Mouse (Mus musculus) forebrain, embryonic 15.5 days (tissue): ENCODE measurements at regions not wholly inside any gene's neighbourhood (a gene's known extent, or its start where the extent isn't known, plus 50 kb on each side); places are given as distances from the start of the nearest gene placed in this dataset.
A peak's percentile ranks its signal among the peaks of the same experiment; 100 is the strongest.

ENCODE experiments used
- ATAC-seq: fragments of 200-750 bp; cut with Nextera tagmentation; replicated peaks from 2 replicates; pipeline ENCODE4 v1.8.0; 2017; ENCODE audit warnings: mild to moderate bottlenecking, moderate TSS enrichment, moderate library complexity
- H3K27ac ChIP-seq: fragments of 300-500 bp; sonication (generic); replicated peaks from 2 replicates; pipeline ENCODE4 v1.5.1; 2015; ENCODE audit warnings: mild to moderate bottlenecking, inconsistent platforms
- H3K27me3 ChIP-seq: fragments of 300-500 bp; sonication (generic); 2 replicates; pipeline ENCODE4 v1.6.1; 2015; ENCODE audit warnings: inconsistent platforms
- H3K36me3 ChIP-seq: fragments of 300-500 bp; sonication (generic); 2 replicates; pipeline ENCODE4 v1.6.1; 2015; ENCODE audit warnings: mild to moderate bottlenecking, inconsistent platforms
- H3K4me1 ChIP-seq: fragments of 300-500 bp; sonication (generic); 2 replicates; pipeline ENCODE4 v1.6.1; 2015; ENCODE audit warnings: inconsistent platforms
- H3K4me2 ChIP-seq: fragments of 300-500 bp; sonication (generic); replicated peaks from 2 replicates; pipeline ENCODE4 v1.6.1; 2015; ENCODE audit warnings: mild to moderate bottlenecking, inconsistent platforms
- H3K4me3 ChIP-seq: fragments of 300-500 bp; sonication (generic); 2 replicates; pipeline ENCODE4 v1.5.1; 2015; ENCODE audit warnings: mild to moderate bottlenecking, inconsistent platforms
- H3K9ac ChIP-seq: fragments of 300-500 bp; sonication (generic); replicated peaks from 2 replicates; pipeline ENCODE4 v1.6.1; 2015; ENCODE audit warnings: mild to moderate bottlenecking, inconsistent platforms
- H3K9me3 ChIP-seq: fragments of 300-500 bp; sonication (generic); 2 replicates; pipeline ENCODE4 v1.6.1; 2016; ENCODE audit warnings: inconsistent platforms
- WGBS: fragments of 180-500 bp; shearing (Covaris S2); methylation state at CpG from one replicate; pipeline ENCODE4 v1.1.7; 2015; ENCODE audit warnings: mixed read lengths; 5-methylcytosine and 5-hydroxymethylcytosine counted together

- Histone ChIP-seq H3K9me3 (no peaks in the 10 kb centered on the region), H3K9ac (no peak overlapping the region), H3K4me3 (no peak overlapping the region), H3K4me2 (no peak overlapping the region), H3K27me3 (no peaks in the 10 kb centered on the region), H3K4me1 (no peaks in the 10 kb centered on the region), H3K27ac (no peak overlapping the region), H3K36me3 (no peaks in the 10 kb centered on the region)
- no peak for ATAC-seq
- 74% methylated on average over 5 of the region's 5 CpGs for WGBS
Observed at GRCm38 (mm10) chr16:93431316-93431715, 172.5 kb downstream of the Setd4 start.

- H3K4me1 ChIP-seq = no peaks in the 10 kb centered on the region
- no peaks in the 10 kb centered on the region for H3K27me3 ChIP-seq
- no peak overlapping the region for H3K27ac ChIP-seq
- 79% methylated on average over 8 of the region's 8 CpGs for WGBS
- H3K9ac ChIP-seq = no peak overlapping the region
- H3K4me2 ChIP-seq = no peak overlapping the region
- H3K36me3 ChIP-seq = no peaks in the 10 kb centered on the region
- no peak overlapping the region for H3K4me3 ChIP-seq
- H3K9me3 ChIP-seq = no peaks in the 10 kb centered on the region
- ATAC-seq = no peak
Observed at GRCm38 (mm10) chr16:93429324-93429781, 174.5 kb downstream of the Setd4 start.

- Histone ChIP-seq H3K4me2 (no peak overlapping the region), H3K27me3 (no peaks in the 10 kb centered on the region), H3K27ac (no peak overlapping the region), H3K9ac (no peak overlapping the region), H3K36me3 (no peaks in the 10 kb centered on the region), H3K4me3 (no peak overlapping the region), H3K9me3 (no peaks in the 10 kb centered on the region), H3K4me1 (peaks cover 7% of the 10 kb centered on the region)
- 85% methylated on average over 4 of the region's 4 CpGs for WGBS
- ATAC-seq = no peak
Observed at GRCm38 (mm10) chr16:93427264-93427663, 176.6 kb downstream of the Setd4 start.

GRCm38 (mm10) chr16:93425731-93426130 is 178.1 kb downstream of the Setd4 start:
- Histone ChIP-seq H3K9ac (no peak overlapping the region), H3K27ac (no peak overlapping the region), H3K4me3 (no peak overlapping the region), H3K27me3 (no peaks in the 10 kb centered on the region), H3K36me3 (no peaks in the 10 kb centered on the region), H3K9me3 (no peaks in the 10 kb centered on the region), H3K4me2 (no peak overlapping the region), H3K4me1 (peaks cover 7% of the 10 kb centered on the region)
- 90% methylated on average over 6 of the region's 6 CpGs for WGBS
- ATAC-seq = no peak

- Histone ChIP-seq H3K27me3 (no peaks in the 10 kb centered on the region), H3K4me3 (no peak overlapping the region; the same call in 1 of the 2 replicates), H3K36me3 (no peaks in the 10 kb centered on the region), H3K4me2 (peak overlapping the region; percentile 24), H3K27ac (no peak overlapping the region), H3K4me1 (peaks cover 7% of the 10 kb centered on the region), H3K9ac (no peak overlapping the region), H3K9me3 (no peaks in the 10 kb centered on the region)
- 20% methylated on average over 13 of the region's 13 CpGs for WGBS
- ATAC-seq = no peak; the same call in 1 of the 2 replicates
Observed at GRCm38 (mm10) chr16:93423174-93423573, 180.7 kb downstream of the Setd4 start.

GRCm38 (mm10) chr16:93422221-93422620 is 181.6 kb downstream of the Setd4 start:
- Histone ChIP-seq H3K9me3 (no peaks in the 10 kb centered on the region), H3K4me3 (no peak overlapping the region), H3K27ac (no peak overlapping the region), H3K4me2 (no peak overlapping the region), H3K36me3 (no peaks in the 10 kb centered on the region), H3K9ac (no peak overlapping the region), H3K4me1 (peaks cover 7% of the 10 kb centered on the region), H3K27me3 (no peaks in the 10 kb centered on the region)
- ATAC-seq = no peak
- 84% methylated on average over 13 of the region's 13 CpGs for WGBS

- WGBS = 84% methylated on average over 8 of the region's 8 CpGs
- no peak for ATAC-seq
Observed at GRCm38 (mm10) chr16:93418246-93418645, 185.6 kb downstream of the Setd4 start.

GRCm38 (mm10) chr16:93417831-93418230 is 186.0 kb downstream of the Setd4 start:
- H3K4me1 ChIP-seq = peaks cover 2% of the 10 kb centered on the region
- no peak overlapping the region for H3K27ac ChIP-seq
- H3K9me3 ChIP-seq = no peaks in the 10 kb centered on the region
- H3K27me3 ChIP-seq = no peaks in the 10 kb centered on the region
- no peak for ATAC-seq
- no peak overlapping the region for H3K4me2 ChIP-seq
- 92% methylated on average over 8 of the region's 8 CpGs for WGBS
- no peak overlapping the region for H3K4me3 ChIP-seq
- H3K9ac ChIP-seq = no peak overlapping the region
- H3K36me3 ChIP-seq = no peaks in the 10 kb centered on the region

More at GRCm38 (mm10) chr16:93418246-93418645, 185.6 kb downstream of the Setd4 start:
- Histone ChIP-seq H3K4me2 (no peak overlapping the region), H3K36me3 (no peaks in the 10 kb centered on the region), H3K9ac (no peak overlapping the region), H3K27me3 (no peaks in the 10 kb centered on the region), H3K27ac (no peak overlapping the region), H3K4me1 (peaks cover 6% of the 10 kb centered on the region), H3K4me3 (no peak overlapping the region), H3K9me3 (no peaks in the 10 kb centered on the region)

- no peak overlapping the region for H3K4me3 ChIP-seq
- no peak overlapping the region for H3K27ac ChIP-seq
- 70% methylated on average over 16 of the region's 16 CpGs for WGBS
- no peaks in the 10 kb centered on the region for H3K36me3 ChIP-seq
- H3K27me3 ChIP-seq = no peaks in the 10 kb centered on the region
- no peaks in the 10 kb centered on the region for H3K9me3 ChIP-seq
- no peak for ATAC-seq
- no peaks in the 10 kb centered on the region for H3K4me1 ChIP-seq
- no peak overlapping the region for H3K4me2 ChIP-seq
- no peak overlapping the region for H3K9ac ChIP-seq
Observed at GRCm38 (mm10) chr16:93392024-93392675, 211.7 kb downstream of the Setd4 start.

- H3K4me2 ChIP-seq = no peak overlapping the region
- no peaks in the 10 kb centered on the region for H3K4me1 ChIP-seq
- no peak overlapping the region for H3K4me3 ChIP-seq
- ATAC-seq = no peak
- H3K36me3 ChIP-seq = no peaks in the 10 kb centered on the region
- no peaks in the 10 kb centered on the region for H3K27me3 ChIP-seq
- no peaks in the 10 kb centered on the region for H3K9me3 ChIP-seq
- H3K27ac ChIP-seq = no peak overlapping the region
- no peak overlapping the region for H3K9ac ChIP-seq
- WGBS = 81% methylated on average over 11 of the region's 11 CpGs
Observed at GRCm38 (mm10) chr16:93387578-93388116, 216.2 kb downstream of the Setd4 start.

- H3K36me3 ChIP-seq = no peaks in the 10 kb centered on the region
- no peaks in the 10 kb centered on the region for H3K9me3 ChIP-seq
- H3K9ac ChIP-seq = no peak overlapping the region
- H3K4me2 ChIP-seq = no peak overlapping the region
- ATAC-seq = no peak
- no peaks in the 10 kb centered on the region for H3K27me3 ChIP-seq
- no peak overlapping the region for H3K4me3 ChIP-seq
- WGBS = 74% methylated on average over 8 of the region's 8 CpGs
- H3K27ac ChIP-seq = no peak overlapping the region
- H3K4me1 ChIP-seq = peaks cover 20% of the 10 kb centered on the region
Observed at GRCm38 (mm10) chr16:93384039-93384537, 219.8 kb downstream of the Setd4 start.

- Histone ChIP-seq H3K4me1 (peaks cover 20% of the 10 kb centered on the region), H3K36me3 (no peaks in the 10 kb centered on the region), H3K9me3 (no peaks in the 10 kb centered on the region), H3K4me3 (no peak overlapping the region), H3K27me3 (no peaks in the 10 kb centered on the region), H3K9ac (no peak overlapping the region), H3K4me2 (no peak overlapping the region), H3K27ac (no peak overlapping the region)
- WGBS = 81% methylated on average over 3 of the region's 3 CpGs
- ATAC-seq = no peak
Observed at GRCm38 (mm10) chr16:93382945-93383344, 220.9 kb downstream of the Setd4 start.
